14 mouse cellular contexts compared by ENCODE assay signal in genomic region chr13:23475658-23476057, GRCm38 (mm10). TPM values are rescaled to one million over a fixed set of nuclear protein-coding genes. Genes with fewer than 3 reads are reported as not detected.
DNase-seq lines count a peak whose midpoint lies in the region; ATAC-seq lines count a peak whose summit lies in the region.
"Had no signal": no experiment of that assay in that cellular context is flagged by ENCODE, and none has a peak within 500 bp of the region (broad histone marks: within the 10 kb centered on the region; RNA-seq: fewer than 3 reads in every experiment).

No protein-coding gene starts in this region.

- H3K9me3 ChIP-seq in heart, embryonic 10.5 days, result no peaks in the 10 kb centered on the region
- no peaks in the 10 kb centered on the region for H3K9me3 ChIP-seq in hindbrain, embryonic 16.5 days (ENCODE audit: control insufficient read depth, low read length)
- H3K9me3 ChIP-seq in intestine, embryonic 16.5 days (ENCODE audit: control insufficient read depth, low read length), result no peaks in the 10 kb centered on the region
- H3K9me3 ChIP-seq: embryonic facial prominence, embryonic 15.5 days had no signal

- intact Hi-C loops in heart, postnatal 25 days (cut with DNase I), result no loop called here

- H3K4me1 ChIP-seq in heart, embryonic 10.5 days, result peaks cover 3% of the 10 kb centered on the region; the same call in 1 of the 2 replicates
- H3K4me1 ChIP-seq in hindbrain, embryonic 16.5 days (ENCODE audit: control insufficient read depth, insufficient read depth, low read depth, low read length), result no peaks in the 10 kb centered on the region
- H3K4me1 ChIP-seq in intestine, embryonic 16.5 days (ENCODE audit: control insufficient read depth, insufficient read depth, low read length), result no peaks in the 10 kb centered on the region
- H3K4me1 ChIP-seq: embryonic facial prominence, embryonic 15.5 days had no signal

- peak; percentile 80 for ATAC-seq in hindbrain, embryonic 16.5 days
- no peak for ATAC-seq in CD4-positive, CD25-positive, alpha-beta regulatory T cell, adult 4 months
- ATAC-seq in intestine, embryonic 16.5 days, result no peak

- peak overlapping the region; percentile 47 for H3K27ac ChIP-seq in heart, embryonic 10.5 days
- H3K27ac ChIP-seq in hindbrain, embryonic 16.5 days (ENCODE audit: low read depth, low read length), result no peak overlapping the region
- no peak overlapping the region for H3K27ac ChIP-seq in intestine, embryonic 16.5 days (ENCODE audit: low read length)
- H3K27ac ChIP-seq: embryonic facial prominence, embryonic 15.5 days had no signal

- no peaks in the 10 kb centered on the region for H3K27me3 ChIP-seq in heart, embryonic 10.5 days (ENCODE audit: insufficient read depth, poor library complexity, severe bottlenecking)
- no peaks in the 10 kb centered on the region for H3K27me3 ChIP-seq in hindbrain, embryonic 16.5 days (replicated peaks; ENCODE audit: control insufficient read depth, insufficient read depth, low read length)
- H3K27me3 ChIP-seq in intestine, embryonic 16.5 days (replicated peaks; ENCODE audit: control insufficient read depth, insufficient read depth, low read length), result no peaks in the 10 kb centered on the region
- H3K27me3 ChIP-seq: CH12.LX; embryonic facial prominence, embryonic 15.5 days had no signal

- no peak overlapping the region for H3K4me3 ChIP-seq in heart, embryonic 10.5 days
- H3K4me3 ChIP-seq in hindbrain, embryonic 16.5 days (ENCODE audit: low read length), result no peak overlapping the region
- H3K4me3 ChIP-seq in intestine, embryonic 16.5 days (ENCODE audit: low read length), result no peak overlapping the region
- H3K4me3 ChIP-seq: embryonic facial prominence, embryonic 15.5 days; myocyte had no signal

- H3K9ac ChIP-seq in hindbrain, embryonic 16.5 days (ENCODE audit: low read depth, low read length), result no peak overlapping the region
- H3K9ac ChIP-seq in intestine, embryonic 16.5 days (ENCODE audit: low read depth, low read length), result no peak overlapping the region
- H3K9ac ChIP-seq: embryonic facial prominence, embryonic 15.5 days had no signal

- DNase-seq in heart, embryonic 10.5 days (ENCODE audit: low spot score), result no peak
- DNase-seq in heart, postnatal 25 days (ENCODE audit: low spot score), result no peak
- DNase-seq in testis, postnatal 10 days (ENCODE audit: low spot score), result peak; percentile 50
- no peak for DNase-seq in testis, postnatal 14 days (ENCODE audit: low spot score)
- no peak for DNase-seq in adipocyte (ENCODE audit: low spot score)
- DNase-seq: layer of hippocampus, adult 9-11 months had no signal

- 40% methylated on average over 2 of the region's 2 CpGs for WGBS in heart, embryonic 10.5 days
- WGBS in hindbrain, embryonic 16.5 days, result 6% methylated on average over 2 of the region's 2 CpGs
- WGBS in intestine, embryonic 16.5 days, result 30% methylated on average over 2 of the region's 2 CpGs

- no peaks in the 10 kb centered on the region for H3K36me3 ChIP-seq in heart, embryonic 10.5 days
- no peaks in the 10 kb centered on the region for H3K36me3 ChIP-seq in hindbrain, embryonic 16.5 days (ENCODE audit: control insufficient read depth, insufficient read depth, low read length)
- no peaks in the 10 kb centered on the region for H3K36me3 ChIP-seq in intestine, embryonic 16.5 days (ENCODE audit: control insufficient read depth, insufficient read depth, low read length)
- H3K36me3 ChIP-seq: embryonic facial prominence, embryonic 15.5 days had no signal

- peak overlapping the region; percentile 12; the same call in 1 of the 2 replicates for H3K4me2 ChIP-seq in hindbrain, embryonic 16.5 days (ENCODE audit: low read length)
- no peak overlapping the region for H3K4me2 ChIP-seq in intestine, embryonic 16.5 days (ENCODE audit: low read depth, low read length)
- H3K4me2 ChIP-seq: embryonic facial prominence, embryonic 15.5 days; liver, embryonic 11.5 days had no signal

RNA-seq across cellular contexts. Expression of gene Btn1a1, which starts 10.0 kb away (rescaled TPM):
- polyA plus RNA-seq in heart, embryonic 10.5 days (2016; fragmentation: Nextera tagmentation; extraction: Ambion mirVana), result 0.04 and 0.96 TPM in 2 replicates
- not detected for total RNA-seq in heart, postnatal 25 days (2021)
- 0.09 and 0.20 TPM in 2 replicates for polyA plus RNA-seq in hindbrain, embryonic 16.5 days (2015; fragmentation: Nextera tagmentation; extraction: Ambion mirVana)
- polyA plus RNA-seq in CD4-positive, CD25-positive, alpha-beta regulatory T cell, adult 4 months (2017; shearing (Covaris generic)), result not detected
- polyA plus RNA-seq in intestine, embryonic 16.5 days (2015; fragmentation: Nextera tagmentation; extraction: Ambion mirVana), result 0.07 and 0.11 TPM in 2 replicates
- polyA plus RNA-seq: embryonic facial prominence, embryonic 15.5 days had no signal

RNA-seq across cellular contexts. Expression of gene Btn2a2, which starts 13.0 kb away (rescaled TPM):
- polyA plus RNA-seq in heart, embryonic 10.5 days (2016; fragmentation: Nextera tagmentation; extraction: Ambion mirVana), result 0.30 and 0.75 TPM in 2 replicates
- not detected for total RNA-seq in heart, postnatal 25 days (2021)
- polyA plus RNA-seq in hindbrain, embryonic 16.5 days (2015; fragmentation: Nextera tagmentation; extraction: Ambion mirVana), result 0.14 TPM in 1 of 2 replicates, not detected in the other
- not detected for polyA plus RNA-seq in CD4-positive, CD25-positive, alpha-beta regulatory T cell, adult 4 months (2017; shearing (Covaris generic))
- 0.12 TPM in 2 replicates for polyA plus RNA-seq in intestine, embryonic 16.5 days (2015; fragmentation: Nextera tagmentation; extraction: Ambion mirVana)
- polyA plus RNA-seq: small intestine, adult 2 months had no signal

RNA-seq across cellular contexts. Expression of gene Abt1, which starts 52.0 kb away (rescaled TPM):
- 10.1 and 13.0 TPM in 2 replicates for polyA plus RNA-seq in heart, embryonic 10.5 days (2016; fragmentation: Nextera tagmentation; extraction: Ambion mirVana)
- total RNA-seq in heart, postnatal 25 days (2021), result 1 to 10 TPM; 3.9 to 4.4 TPM
- polyA plus RNA-seq in hindbrain, embryonic 16.5 days (2015; fragmentation: Nextera tagmentation; extraction: Ambion mirVana), result 9.8 and 10.1 TPM in 2 replicates
- polyA plus RNA-seq in CD4-positive, CD25-positive, alpha-beta regulatory T cell, adult 4 months (2017; shearing (Covaris generic)), result 10 to 100 TPM; 12.4 to 14.5 TPM
- polyA plus RNA-seq in intestine, embryonic 16.5 days (2015; fragmentation: Nextera tagmentation; extraction: Ambion mirVana), result 10.2 and 11.2 TPM in 2 replicates

RNA-seq across cellular contexts. Expression of gene Hist1h4h, which starts 55.2 kb away (rescaled TPM):
- 2.5 and 2.8 TPM in 2 replicates for polyA plus RNA-seq in heart, embryonic 10.5 days (2016; fragmentation: Nextera tagmentation; extraction: Ambion mirVana)
- 100 to 1,000 TPM; 272 to 334 TPM for total RNA-seq in heart, postnatal 25 days (2021)
- 2.6 and 2.7 TPM in 2 replicates for polyA plus RNA-seq in hindbrain, embryonic 16.5 days (2015; fragmentation: Nextera tagmentation; extraction: Ambion mirVana)
- 10 to 100 TPM in 1 of 2 experiments, 1 to 10 TPM in 1; 9.5 to 10.8 TPM for polyA plus RNA-seq in CD4-positive, CD25-positive, alpha-beta regulatory T cell, adult 4 months (2017; shearing (Covaris generic))
- 3.5 and 3.7 TPM in 2 replicates for polyA plus RNA-seq in intestine, embryonic 16.5 days (2015; fragmentation: Nextera tagmentation; extraction: Ambion mirVana)

RNA-seq across cellular contexts. Expression of gene Hist1h2af, which starts 58.0 kb away (rescaled TPM):
- polyA plus RNA-seq in heart, embryonic 10.5 days (2016; fragmentation: Nextera tagmentation; extraction: Ambion mirVana), result 1.7 and 4.9 TPM in 2 replicates
- total RNA-seq in heart, postnatal 25 days (2021), result 10 to 100 TPM; 13.7 to 25.9 TPM
- not detected in 2 replicates for polyA plus RNA-seq in hindbrain, embryonic 16.5 days (2015; fragmentation: Nextera tagmentation; extraction: Ambion mirVana)
- 1 to 10 TPM in 1 of 2 experiments, not detected in 1; 2.7 TPM for polyA plus RNA-seq in CD4-positive, CD25-positive, alpha-beta regulatory T cell, adult 4 months (2017; shearing (Covaris generic))
- polyA plus RNA-seq in intestine, embryonic 16.5 days (2015; fragmentation: Nextera tagmentation; extraction: Ambion mirVana), result 2.5 and 3.6 TPM in 2 replicates
